Mouse (Mus musculus) lung, postnatal 4 days (tissue): ENCODE measurements at regions not wholly inside any gene's neighbourhood (a gene's known extent, or its start where the extent isn't known, plus 50 kb on each side); places are given as distances from the start of the nearest gene placed in this dataset.

Experiments used
- DNase-seq, 2 experiments: peaks; one replicate each; pipeline ENCODE4 v3.0.0; 2021

DNA sequence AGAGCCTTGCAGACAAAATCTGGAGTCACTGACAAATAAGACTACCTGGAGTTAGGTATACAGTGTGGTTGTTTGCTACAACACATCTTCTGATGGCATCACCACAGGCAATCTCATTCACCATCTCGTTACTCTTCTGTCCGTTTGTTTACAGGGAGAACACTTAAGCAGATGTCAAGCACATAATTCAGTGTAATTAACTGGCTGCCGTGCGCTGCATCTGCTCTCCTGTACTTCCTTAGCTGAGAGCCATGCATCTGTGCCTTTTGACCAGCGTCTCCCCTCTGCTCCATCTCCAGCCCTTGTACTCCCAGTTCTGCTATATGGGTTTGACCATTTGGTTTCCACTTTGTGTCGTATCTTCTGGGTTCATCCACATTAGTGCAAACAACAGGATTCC is 218.3 kb upstream of the Foxq1 start:
- DNase-seq: no peak

DNA sequence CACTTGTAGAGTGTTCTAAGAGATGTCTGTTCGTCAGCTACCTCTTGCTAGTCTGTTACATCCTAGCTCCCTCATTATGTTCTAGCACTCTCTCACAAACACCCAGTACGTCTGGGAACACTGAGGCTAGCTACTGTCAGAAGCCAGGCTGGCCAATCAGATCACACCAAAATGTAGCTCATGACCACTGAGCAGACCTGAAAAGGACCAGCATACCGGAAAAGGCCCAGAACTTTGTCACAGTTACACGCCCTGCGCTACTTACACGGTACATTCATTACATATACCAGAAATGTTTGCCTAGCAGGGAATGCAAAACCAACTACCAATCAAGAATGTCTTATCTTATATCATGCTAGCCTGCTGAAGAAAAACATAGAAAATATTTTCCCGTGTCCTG is 216.5 kb upstream of the Foxq1 start:
- DNase-seq: no peak

DNA sequence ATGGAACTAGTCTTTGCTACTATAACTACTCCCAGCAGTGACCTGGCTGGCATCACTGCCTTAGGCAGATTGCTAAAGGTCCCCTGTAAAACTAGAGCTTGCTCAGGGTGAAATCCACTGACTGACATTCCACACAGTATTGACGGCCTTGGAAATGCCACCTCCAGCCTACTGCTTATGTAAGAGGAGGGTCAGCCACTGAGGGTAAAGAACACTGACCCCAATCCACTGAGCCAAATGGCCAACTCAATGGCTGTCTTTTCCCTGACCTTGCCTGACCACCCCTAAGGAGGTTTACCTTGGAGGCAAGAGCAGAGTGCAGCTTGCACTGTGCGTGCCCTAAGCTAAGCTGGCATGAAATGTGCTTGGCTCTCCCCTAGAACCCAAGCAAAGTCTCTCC is 216.0 kb upstream of the Foxq1 start:
- DNase-seq: no peak

DNA sequence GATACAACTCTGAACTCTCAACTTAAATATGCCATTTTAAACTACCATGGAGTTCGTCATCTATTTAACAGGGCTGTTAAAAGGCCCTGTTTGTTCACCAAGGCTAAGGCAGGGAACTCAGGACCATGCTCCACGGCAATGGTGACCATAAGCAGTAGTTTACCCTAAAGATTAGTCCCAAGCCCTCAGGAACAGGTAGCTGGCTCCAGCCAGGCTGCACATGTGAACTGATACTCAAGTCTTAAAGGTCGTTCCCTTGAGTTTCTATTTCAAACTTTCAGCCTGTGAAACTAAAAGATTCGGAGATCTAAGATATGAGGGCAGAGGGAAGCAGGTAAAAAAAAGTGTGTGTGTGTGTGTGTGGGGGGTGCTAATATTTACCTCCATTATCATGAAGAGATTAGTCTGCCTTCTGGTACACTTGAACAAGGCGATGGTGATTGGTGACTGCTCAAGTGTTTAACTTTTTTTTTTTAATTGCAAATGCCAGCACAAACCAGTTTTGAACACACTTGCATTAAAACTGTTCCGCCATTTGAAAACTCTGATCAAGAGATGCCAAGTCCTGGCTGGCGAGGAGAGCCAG is 215.5 kb upstream of the Foxq1 start:
- no peak for DNase-seq

DNA sequence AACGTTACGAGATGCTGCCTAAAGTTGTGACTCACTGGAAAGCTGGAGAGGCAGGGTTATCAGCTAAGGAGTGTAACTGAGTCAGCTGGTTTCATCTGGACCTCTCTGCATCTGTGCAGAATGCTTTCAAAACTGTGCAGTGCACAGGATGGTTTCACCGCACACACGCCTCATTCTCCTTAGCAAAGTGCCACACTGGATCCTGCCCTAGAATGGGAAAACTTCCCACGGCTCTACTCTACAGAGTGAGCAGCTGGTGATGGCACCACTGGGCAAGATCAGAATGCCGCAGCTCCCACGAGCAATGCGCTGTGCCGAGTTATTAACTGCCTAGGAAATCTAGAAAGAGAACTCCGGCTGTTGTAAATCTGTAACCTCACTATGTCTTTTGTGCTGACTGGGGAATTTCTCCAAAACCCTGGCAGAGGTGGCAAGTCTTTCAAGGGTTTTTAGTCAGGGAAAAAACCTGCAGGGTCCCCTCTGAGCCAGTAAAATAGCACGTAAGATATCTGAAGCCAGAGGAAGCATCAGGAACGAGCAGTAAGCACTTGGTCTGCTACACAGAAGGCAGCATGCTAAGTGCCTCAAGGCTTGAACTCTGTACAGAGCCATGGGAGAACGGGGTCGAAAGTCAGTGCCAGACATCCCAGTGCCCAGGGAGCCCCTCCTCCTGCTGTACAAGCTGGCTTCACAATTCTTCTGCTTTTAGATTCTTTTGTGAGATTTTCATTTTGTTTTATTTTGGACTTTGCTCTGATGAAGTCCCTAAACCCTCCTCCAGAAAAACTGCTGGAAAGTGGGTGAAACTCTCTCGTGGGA is 214.4 kb upstream of the Foxq1 start:
- no peak for DNase-seq

DNA sequence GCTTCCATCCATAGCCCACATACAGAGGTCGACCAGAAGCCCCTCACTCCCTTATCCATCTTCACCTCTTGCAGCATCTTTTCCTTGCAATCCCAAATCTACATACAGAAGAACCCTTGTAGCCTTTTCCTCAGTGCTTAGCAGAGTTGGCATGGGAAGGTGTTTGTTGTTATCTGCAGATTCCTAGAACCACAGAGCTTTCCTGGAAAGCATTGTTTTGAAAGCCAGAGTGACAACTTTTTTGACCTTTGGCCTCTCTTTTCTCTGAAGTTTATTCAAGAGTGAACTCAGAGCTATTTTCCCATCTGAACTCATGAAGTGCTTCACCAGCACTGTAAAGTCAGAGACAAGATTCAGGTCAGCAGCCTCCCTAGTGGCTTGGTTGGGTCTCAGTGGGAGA is 209.7 kb upstream of the Foxq1 start:
- no peak for DNase-seq

DNA sequence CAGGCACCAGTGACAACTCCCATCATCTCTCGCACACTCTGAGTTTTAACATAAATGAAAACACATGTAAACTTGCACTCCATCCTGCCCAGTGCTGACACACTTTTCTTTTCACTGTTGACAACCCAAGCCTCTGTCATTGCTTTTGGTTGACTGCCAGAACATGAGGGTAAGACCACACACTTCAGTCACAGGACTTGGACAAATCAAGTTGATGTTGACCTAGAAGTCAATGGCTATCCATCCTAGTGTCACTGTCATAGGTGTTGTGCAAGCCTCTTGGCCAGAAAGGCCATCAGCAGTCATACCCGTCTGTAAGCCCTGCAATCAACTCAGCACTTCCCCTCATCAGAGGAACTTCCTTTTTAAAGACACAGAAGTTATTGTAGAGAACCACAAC is 208.9 kb upstream of the Foxq1 start:
- no peak for DNase-seq

DNA sequence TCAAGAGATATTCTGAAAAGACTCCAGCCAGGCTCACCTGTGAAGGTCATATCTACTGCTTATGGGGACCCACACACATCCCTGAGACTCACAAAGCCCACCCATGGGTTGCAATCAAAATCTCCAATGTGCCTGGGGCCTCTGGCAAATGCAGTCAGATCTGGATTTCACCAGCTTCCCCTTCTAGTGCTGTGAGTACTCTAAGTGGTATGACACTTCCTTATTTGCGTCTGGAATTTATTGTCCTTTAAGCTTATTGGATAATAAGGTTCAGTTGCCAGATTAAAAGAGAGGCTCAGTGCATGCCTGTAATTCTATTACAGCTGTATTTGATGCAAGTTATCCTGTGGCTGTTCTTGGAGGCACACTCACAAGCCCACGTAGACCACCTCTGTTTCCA is 206.3 kb upstream of the Foxq1 start:
- DNase-seq: no peak

DNA sequence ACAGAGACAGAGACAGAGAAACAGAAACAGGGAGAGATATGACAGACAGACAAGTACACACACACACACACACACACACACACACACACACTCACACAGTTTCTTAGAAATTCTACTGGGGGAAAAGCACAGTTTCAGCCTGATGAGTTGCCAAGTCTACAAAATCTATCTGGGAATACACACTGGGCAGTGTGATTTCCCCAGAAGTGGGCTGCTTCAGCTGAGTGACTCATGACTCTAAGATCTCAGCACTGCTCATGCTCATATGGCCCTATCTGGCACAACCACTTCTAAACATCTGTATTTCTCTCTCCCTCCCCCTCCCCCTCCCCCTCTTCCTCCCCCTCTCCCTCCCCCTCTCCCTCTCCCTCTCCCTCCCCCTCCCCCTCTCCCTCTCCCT is 204.5 kb upstream of the Foxq1 start:
- DNase-seq: peak in 1 of 2 experiments; percentile 29

DNA sequence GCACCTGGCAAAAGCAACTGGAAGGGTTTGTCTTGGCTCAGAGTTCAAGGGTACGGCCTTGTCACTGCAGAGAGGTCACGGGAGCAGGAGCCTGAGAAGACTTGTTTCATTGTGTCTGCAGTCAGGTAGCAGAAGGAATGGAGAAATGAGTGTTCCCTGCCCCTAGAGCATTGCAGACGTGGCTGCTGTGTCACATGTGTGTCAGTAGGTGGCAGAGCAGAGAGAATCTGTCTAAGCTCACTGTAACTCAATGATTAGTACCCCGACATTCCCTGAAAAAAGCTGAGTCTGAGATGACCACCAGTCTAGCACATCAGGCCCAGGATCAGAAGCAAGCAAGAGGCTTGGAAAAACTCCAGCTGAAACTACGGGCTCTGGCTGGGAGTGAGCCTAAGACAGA is 203.1 kb upstream of the Foxq1 start:
- no peak for DNase-seq

DNA sequence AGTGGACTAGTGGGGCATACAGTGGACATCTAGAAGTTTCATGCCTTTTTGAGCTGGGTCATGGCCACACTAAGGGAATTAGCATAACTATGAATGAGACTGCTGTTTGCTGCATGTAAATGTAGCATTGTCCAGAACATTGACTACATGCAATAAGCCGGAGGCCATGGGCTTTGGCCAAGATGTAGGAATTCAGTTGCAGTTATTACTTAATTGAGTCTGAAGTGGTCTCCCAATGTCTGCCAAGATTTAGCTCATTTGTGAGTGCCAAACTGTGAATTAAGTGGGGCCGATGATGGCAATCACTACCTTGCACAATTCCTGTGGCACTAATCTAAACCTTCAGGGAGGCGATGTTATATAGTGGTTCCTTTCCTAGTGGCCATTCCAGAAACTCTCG is 196.6 kb upstream of the Foxq1 start:
- DNase-seq: peak; percentile 12 to 31

DNA sequence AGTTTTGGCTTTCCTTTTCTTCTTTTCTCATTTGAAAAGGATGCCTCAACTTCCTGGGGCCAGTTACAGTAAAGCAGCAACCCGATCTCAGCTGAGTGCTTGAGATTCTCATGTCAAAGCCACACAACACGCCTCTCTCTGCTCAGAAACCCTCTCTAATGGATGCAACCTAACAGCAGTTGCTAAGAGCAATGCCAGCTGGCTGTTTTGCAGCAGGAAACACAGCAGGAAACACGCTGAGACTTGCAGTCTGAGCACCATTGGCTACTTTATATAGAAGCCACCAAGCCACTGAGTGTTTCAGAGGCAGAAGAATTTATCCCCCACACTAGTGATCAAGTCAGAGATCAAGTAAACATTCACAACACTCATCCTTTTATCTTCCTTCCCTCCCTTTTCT is 193.5 kb upstream of the Foxq1 start:
- DNase-seq: peak; percentile 15 to 39

DNA sequence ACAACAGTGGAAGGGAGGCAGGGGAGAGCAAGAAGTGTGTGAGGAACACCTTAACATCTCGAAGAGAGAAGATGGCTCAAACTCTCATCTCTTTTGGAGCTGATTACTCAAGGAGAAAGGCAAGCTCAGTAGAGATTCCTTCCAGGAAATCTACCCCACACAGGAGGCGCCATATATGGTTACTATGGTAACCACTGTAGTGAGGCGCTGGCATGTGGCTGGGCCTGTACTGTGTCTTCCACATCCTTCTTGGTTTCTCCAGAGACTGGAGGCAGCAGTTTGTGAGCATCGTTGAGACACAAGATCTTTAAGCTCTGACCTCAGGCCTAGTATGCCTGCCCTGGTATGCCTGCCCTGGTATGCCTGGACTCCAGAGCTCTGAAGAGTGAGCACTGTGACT is 191.6 kb upstream of the Foxq1 start:
- DNase-seq: no peak

DNA sequence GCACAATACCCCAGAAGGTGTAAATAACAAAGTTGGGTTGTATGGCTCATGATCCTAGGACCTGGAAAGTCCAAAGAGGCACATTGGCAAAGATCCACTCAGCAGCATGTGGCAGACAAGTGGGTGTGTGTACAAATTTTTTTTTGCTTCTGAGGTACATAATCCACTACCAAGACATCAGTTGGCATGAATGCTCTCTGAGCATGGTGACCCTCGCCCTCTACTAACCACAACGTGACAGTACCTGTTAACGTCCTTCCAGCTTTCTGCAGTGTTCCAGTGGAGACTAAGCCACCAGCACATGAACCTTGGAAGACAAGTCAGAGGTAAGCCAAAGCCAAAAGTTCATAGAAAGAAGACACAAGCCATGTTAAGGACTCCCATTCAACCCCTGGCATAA is 188.7 kb upstream of the Foxq1 start:
- no peak for DNase-seq

DNA sequence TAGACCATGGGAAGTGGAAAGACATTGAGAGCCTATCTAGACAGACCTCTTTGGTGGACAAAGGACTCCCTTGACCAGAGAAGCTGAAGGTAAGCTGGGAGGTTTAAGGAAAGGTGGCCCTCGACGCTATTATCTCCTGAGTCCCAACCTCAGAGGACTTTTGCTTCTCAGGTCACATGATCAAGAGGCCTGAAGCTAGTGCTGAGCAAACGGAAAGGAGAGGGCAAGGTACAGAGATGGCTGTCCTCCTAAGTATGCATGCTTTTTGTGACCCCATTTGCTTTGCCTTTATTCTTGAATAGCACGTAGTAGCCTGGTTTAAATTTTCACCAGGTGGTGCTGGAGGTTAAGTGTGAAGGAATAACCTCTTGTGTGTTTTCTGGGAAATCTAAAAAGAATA is 186.8 kb upstream of the Foxq1 start:
- no peak for DNase-seq

DNA sequence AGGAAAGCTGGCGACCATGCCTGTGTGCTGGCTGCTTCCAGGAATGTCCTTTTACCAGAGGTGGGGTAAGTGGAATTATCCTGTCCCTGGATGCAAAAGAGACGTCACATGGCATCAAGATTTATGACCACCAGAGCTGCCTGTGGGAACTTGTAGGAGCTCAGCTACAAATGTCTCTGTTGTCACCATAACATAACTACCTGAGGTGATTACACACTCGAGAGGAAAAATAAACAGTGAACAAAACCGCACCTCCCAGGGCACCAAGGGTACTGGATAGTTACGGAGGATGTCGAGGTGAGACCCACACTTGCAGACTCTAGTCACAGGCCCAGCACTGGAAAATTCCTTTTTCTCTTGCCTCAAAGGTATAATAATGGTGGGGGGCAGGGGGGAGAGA is 185.1 kb upstream of the Foxq1 start:
- no peak for DNase-seq

DNA sequence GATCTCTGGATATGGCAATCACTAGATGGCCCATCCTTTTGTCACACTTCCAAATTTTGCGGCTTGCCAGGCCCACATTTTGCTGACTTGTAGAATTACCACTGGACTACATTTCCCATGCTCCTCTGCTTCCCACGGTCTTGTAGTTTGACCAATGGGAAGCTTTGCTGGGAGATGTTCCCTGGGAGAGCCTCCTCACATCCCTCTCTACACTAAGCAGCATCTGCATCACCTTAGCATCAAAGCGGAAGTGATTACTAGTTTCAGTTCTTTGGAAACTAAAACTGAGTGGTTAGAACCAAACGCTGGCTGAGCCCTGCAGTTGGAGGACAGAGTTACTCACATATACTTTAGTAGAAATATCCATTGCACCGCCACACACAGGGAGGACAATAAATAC is 181.9 kb upstream of the Foxq1 start:
- no peak for DNase-seq

DNA sequence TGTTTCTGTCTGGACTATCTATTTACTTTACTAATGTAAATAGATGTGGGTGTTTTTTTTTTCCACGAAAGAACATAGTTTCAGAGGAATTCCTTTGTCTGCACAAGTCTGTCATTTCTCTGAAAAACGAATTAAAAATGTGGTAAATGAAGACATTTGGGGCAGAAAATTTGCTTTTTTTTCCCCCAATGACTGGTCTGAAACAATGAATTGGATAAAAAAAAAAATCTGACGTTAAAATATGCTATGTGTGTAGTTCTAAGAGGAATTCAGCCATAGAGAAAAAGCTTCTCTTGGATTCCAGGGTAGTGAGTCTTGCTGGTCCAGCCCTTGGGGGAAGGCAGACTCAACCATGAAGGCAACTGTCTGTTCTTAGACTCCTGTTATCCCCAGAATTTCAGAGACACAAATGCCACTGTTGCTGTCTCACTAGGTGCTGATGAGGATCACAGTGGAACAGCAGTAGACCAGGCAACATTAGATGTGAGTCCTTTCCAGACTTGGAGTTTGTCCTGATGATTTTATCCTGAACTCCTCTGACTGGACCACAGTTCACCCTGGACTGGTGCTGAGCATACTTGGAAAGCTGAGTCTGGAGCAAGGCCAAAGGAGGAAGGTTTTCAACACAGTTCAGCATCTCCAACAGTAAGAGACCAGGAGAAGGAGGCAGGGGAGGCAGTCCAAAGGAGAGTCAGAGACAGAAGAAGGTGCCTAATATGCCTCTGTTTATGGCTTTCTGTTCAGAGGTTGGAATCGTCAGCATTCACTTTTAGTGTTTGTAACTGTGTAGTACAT is 162.3 kb upstream of the Foxq1 start:
- DNase-seq: no peak

DNA sequence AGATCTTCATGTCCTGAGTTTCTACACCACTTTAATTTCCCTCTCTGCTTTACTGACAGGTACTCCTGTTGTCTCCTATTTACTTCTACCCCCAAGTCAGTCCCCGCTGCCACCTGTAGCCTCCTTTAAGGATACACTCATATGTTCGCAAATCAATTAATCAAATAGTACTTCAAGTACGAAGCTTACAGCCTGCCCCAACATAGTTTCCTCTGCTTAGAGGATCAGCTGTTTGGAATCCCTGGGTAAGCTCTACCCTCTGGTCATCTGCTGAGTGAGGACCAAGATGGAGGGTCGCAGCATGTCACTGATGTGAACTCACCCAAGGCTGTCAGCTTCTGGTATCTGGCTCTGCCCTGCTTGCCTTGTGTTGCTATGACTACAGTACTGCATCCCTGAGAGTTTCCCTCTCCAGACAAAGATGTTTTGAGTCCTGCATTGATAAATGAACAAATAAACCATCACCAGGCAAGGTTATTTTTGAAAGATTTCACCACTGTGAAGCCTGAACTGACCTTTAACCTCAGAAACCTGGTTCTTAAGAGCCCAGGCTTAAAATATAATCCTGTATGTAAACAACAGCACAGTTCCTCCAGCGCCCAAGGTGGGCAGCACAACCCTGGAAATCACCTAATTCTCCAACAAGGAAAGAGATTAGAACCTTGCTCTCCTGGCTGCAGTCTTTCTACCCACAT is 159.6 kb upstream of the Foxq1 start:
- DNase-seq: no peak

DNA sequence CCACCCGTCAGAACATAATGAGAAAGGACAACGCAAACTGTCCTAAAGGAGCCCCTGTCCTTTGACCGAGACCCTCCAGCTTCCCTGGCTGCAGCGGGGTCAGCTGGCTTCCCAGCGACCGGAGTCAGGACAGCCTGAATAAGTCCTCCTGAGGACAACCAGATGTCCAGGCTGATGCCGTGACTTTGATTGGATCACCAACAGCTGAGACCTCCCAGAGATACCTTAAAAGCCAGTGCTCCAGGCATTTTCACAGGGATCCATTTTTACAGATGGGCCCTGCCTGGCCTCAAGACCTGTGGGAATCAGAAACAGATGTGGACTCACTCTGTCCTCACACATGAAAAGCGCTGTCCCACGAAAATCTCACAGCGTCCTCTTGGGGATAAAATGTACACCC is 158.7 kb upstream of the Foxq1 start:
- DNase-seq: no peak

DNA sequence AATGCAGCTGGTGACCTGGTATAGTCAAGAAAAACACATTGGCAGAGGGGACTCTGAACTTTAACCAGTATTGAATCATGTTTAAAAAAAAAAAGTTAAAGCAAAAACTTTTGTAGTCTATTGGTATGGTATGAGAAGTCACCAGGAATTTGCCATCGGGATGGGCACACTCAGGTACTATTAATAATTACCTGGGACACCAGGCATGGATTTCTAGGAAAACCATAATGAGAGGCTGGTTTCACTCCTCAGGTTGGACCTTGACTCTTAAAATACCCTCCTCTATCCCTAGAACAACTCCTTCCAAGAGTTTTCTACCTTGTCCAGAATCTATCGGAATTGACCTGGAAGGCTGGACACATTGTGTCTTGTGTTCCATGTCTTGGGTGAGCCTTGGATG is 155.5 kb upstream of the Foxq1 start:
- DNase-seq: no peak

DNA sequence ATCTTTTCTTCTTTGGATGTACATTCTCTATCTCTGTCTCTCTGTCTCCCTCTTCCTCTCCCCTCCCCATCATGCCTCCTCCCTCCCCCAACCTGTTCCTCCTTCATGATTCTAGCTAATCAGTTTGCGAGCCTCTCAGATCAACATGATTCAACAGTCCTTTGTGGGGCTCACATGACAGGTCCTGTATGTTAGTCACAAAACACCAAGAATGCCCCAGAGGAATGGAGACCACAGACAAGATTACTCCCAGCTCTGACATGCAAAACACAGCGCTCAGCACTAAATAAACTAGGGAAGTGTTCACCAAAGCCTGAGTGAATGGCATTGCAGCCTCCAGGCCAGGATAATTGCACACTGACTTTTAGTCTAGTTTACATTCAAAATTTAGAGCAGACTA is 150.6 kb upstream of the Foxq1 start:
- DNase-seq: no peak

DNA sequence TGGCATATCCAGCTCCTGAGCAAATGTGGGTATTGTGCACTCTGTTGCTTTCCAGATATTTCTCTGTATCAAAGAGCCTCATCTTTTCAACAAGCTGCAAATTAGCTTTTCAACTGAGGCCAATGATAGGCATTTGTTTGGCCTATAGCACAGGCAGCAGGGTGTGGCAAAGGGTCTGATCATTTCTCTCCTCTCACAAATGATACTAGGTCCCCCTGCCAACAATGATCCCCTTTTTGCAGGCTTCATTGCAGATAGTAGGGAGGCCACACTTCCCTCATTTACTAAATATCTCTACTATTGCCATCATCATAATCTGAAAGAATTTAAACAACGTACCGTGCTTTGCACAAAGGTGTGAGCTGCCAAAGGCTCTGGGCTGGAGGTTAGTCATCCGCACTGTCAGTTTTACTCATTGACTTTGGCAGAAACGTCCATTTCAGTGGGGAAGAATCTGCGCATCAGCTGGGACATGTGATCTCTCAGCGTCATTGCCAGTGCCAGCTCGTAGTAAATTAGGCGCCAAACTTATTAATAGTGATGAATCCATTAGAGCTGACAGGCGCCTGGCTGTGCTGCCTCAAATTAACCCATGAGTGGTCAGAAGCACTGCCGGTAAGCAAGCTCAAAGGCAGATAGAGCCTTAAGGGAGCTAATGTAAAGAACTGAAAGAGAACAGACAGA is 147.4 kb upstream of the Foxq1 start:
- peak in 1 of 2 experiments; percentile 18 for DNase-seq
